Comparison of ENCODE assay signal across 17 mouse cellular contexts in genomic region chr1:191785108-191785507, GRCm38 (mm10). TPM values are rescaled to one million over a fixed set of nuclear protein-coding genes. Genes with fewer than 3 reads are reported as not detected.
DNase-seq lines count a peak whose midpoint lies in the region; ATAC-seq and TF ChIP-seq lines count a peak whose summit lies in the region.
"Had no signal": no experiment of that assay in that cellular context is flagged by ENCODE, and none has a peak within 500 bp of the region (broad histone marks: within the 10 kb centered on the region; RNA-seq: fewer than 3 reads in every experiment).

No protein-coding gene starts in this region.

- H3K27ac ChIP-seq in embryonic facial prominence, embryonic 15.5 days (replicated peaks) = no peak overlapping the region; the same call in 1 of the 2 replicates
- H3K27ac ChIP-seq in liver, postnatal 0 days (ENCODE audit: low read depth) = no peak overlapping the region
- H3K27ac ChIP-seq: heart, adult 2 months; hindbrain, postnatal 0 days; limb, embryonic 12.5 days; liver, embryonic 15.5 days had no signal

- no peaks in the 10 kb centered on the region for H3K9me3 ChIP-seq in embryonic facial prominence, embryonic 15.5 days (replicated peaks)
- no peaks in the 10 kb centered on the region for H3K9me3 ChIP-seq in liver, postnatal 0 days (ENCODE audit: low read length)
- H3K9me3 ChIP-seq: liver, embryonic 15.5 days had no signal

- ATAC-seq in embryonic facial prominence, embryonic 15.5 days (ENCODE audit: insufficient number of reproducible peaks, low FRiP score, low TSS enrichment, low read depth) = peak; percentile 39; the same call in 1 of the 2 replicates
- ATAC-seq in cerebellum, adult (ENCODE audit: insufficient number of reproducible peaks, low FRiP score, low TSS enrichment) = no peak
- ATAC-seq in liver, postnatal 0 days = no peak
- ATAC-seq: hindbrain, postnatal 0 days had no signal

- no peaks in the 10 kb centered on the region for H3K27me3 ChIP-seq in embryonic facial prominence, embryonic 15.5 days
- no peaks in the 10 kb centered on the region for H3K27me3 ChIP-seq in liver, postnatal 0 days (ENCODE audit: insufficient read depth, low read length)
- H3K27me3 ChIP-seq: limb, embryonic 12.5 days; liver, embryonic 15.5 days had no signal

- 0 out of 2 replicates have a peak, but pooled peaks cover 5% of the 10 kb centered on the region for H3K36me3 ChIP-seq in embryonic facial prominence, embryonic 15.5 days
- H3K36me3 ChIP-seq in liver, postnatal 0 days (replicated peaks; ENCODE audit: insufficient read depth, low read length) = peaks cover 13% of the 10 kb centered on the region

- H3K4me2 ChIP-seq in embryonic facial prominence, embryonic 15.5 days (replicated peaks) = no peak overlapping the region
- H3K4me2 ChIP-seq in liver, postnatal 0 days (ENCODE audit: low read depth, low read length) = no peak overlapping the region
- H3K4me2 ChIP-seq: limb, embryonic 12.5 days; liver, embryonic 15.5 days had no signal

- peak; percentile 22 for DNase-seq in embryo, embryonic 10.5 days (ENCODE audit: low spot score)
- DNase-seq in embryo, embryonic 9.5 days (ENCODE audit: extremely low spot score) = no peak
- peak; percentile 44 for DNase-seq in left cerebral cortex, adult 11 months (ENCODE audit: low spot score)
- no peak for DNase-seq in left cerebral cortex, postnatal 10 days (ENCODE audit: extremely low spot score in 1 of 2, low spot score in 2 of 2)
- DNase-seq in 416B (ENCODE audit: low read depth) = peak; percentile 17
- no peak for DNase-seq in liver, postnatal 0 days
- DNase-seq: adrenal gland, postnatal 36 days; B cell, adult 2 months; heart, adult 2 months; heart, postnatal 14 days; kidney, adult 9 months; right cerebral cortex, postnatal 25 days had no signal

- no peak for TF ChIP-seq CTCF in liver, postnatal 0 days (IDR thresholded peaks at IDR 0.05; ENCODE audit: low read depth)

- no peak overlapping the region for H3K4me3 ChIP-seq in embryonic facial prominence, embryonic 15.5 days (replicated peaks)
- no peak overlapping the region for H3K4me3 ChIP-seq in liver, postnatal 0 days (ENCODE audit: low read depth, low read length)
- H3K4me3 ChIP-seq: heart, adult 2 months; limb, embryonic 12.5 days; liver, embryonic 15.5 days had no signal

- TF ChIP-seq EP300 in liver, postnatal 0 days (IDR thresholded peaks at IDR 0.05; ENCODE audit: low read depth) = no peak

- intact Hi-C loops in left cerebral cortex, postnatal 10 days (cut with DNase I) = no loop called here

- H3K9ac ChIP-seq in embryonic facial prominence, embryonic 15.5 days = no peak overlapping the region
- no peak overlapping the region for H3K9ac ChIP-seq in liver, postnatal 0 days (replicated peaks)
- H3K9ac ChIP-seq: limb, embryonic 12.5 days; liver, embryonic 15.5 days had no signal

- WGBS in embryonic facial prominence, embryonic 15.5 days = 48% methylated on average over 11 of the region's 11 CpGs
- 78% methylated on average over 11 of the region's 11 CpGs for WGBS in liver, postnatal 0 days (ENCODE audit: insufficient replicate concordance)

- H3K4me1 ChIP-seq in embryonic facial prominence, embryonic 15.5 days = no peaks in the 10 kb centered on the region; the same call in 1 of the 2 replicates
- H3K4me1 ChIP-seq in liver, postnatal 0 days (ENCODE audit: insufficient read depth) = no peaks in the 10 kb centered on the region
- H3K4me1 ChIP-seq: limb, embryonic 12.5 days; liver, embryonic 15.5 days had no signal

RNA-seq across cellular contexts. Expression of gene Nek2, which starts 36.1 kb away (rescaled TPM):
- 1 to 10 TPM; 3.6 TPM for total RNA-seq in left cerebral cortex, postnatal 10 days (2021)
- 31.7 and 36.8 TPM in 2 replicates for polyA plus RNA-seq in embryonic facial prominence, embryonic 15.5 days (2015; fragmentation: Nextera tagmentation; extraction: Ambion mirVana)
- 13.2 and 14.7 TPM in 2 replicates for polyA plus RNA-seq in liver, postnatal 0 days (2015; fragmentation: Nextera tagmentation; extraction: Ambion mirVana)

Comparison
In these comparisons a context has a peak if more than half of its experiments do, and no peak if none do; other contexts are left out.
1. DNase-seq: peak in embryo, embryonic 10.5 days (single experiment), left cerebral cortex, adult 11 months (single experiment) and 416B (single experiment); none in embryo, embryonic 9.5 days (single experiment), left cerebral cortex, postnatal 10 days (0 of 2) and liver, postnatal 0 days (single experiment).